Mouse (Mus musculus) cortical plate, adult 2 months (tissue): Measurements from ENCODE around the gene Stat1.

Source experiments
- CTCF ChIP-seq: fragments of 200-500 bp; IDR thresholded peaks from 2 replicates; pipeline ENCODE4 v1.5.1; 2011; ENCODE audit warnings: mild to moderate bottlenecking, control low read depth, low read length; ENCODE audit not compliant: insufficient read depth; ENCODE audit errors: extremely low read depth
- POLR2A ChIP-seq: fragments of 200-500 bp; IDR thresholded peaks from 2 replicates; pipeline ENCODE4 v1.6.1; 2011; ENCODE audit warnings: mild to moderate bottlenecking, low read length, control low read depth; ENCODE audit not compliant: insufficient read depth; ENCODE audit errors: extremely low read depth

GRCm38 (mm10) chr1:52117777-52118176 lies 1.5 kb upstream of the Stat1 start:
- TF ChIP-seq CTCF, result no peak
- TF ChIP-seq POLR2A, result no peak
